Mouse (Mus musculus) liver, postnatal 0 days (tissue): ENCODE data around the gene Pde4d.

ENCODE experiments used
- CTCF ChIP-seq: sonication (generic); IDR thresholded peaks from 2 replicates; pipeline ENCODE4 v1.5.1; 2016; ENCODE audit warnings: antibody characterized with exemption, low read depth
- EP300 ChIP-seq: IDR thresholded peaks from 2 replicates; pipeline ENCODE4 v1.6.1; 2016; ENCODE audit warnings: antibody characterized with exemption, low read depth, mild to moderate bottlenecking

DNA sequence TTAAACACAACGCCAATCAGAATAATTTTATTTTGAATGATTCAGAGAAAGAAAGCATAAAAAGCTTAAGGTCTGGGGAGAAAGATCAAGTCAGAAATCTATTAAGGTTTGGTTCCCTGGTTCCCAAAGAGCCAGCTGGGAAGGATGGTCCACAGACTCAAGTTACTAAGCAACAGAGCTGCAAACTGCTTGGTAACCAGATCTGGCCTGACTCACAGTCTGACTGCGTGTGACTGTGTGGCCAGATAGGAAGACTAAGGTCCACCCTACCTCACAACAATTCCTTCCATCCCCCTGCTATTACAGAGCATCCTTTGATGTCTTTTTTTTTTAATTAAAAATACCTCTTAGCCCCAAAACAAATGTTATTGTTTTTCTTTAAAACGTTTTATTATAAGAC lies 818.5 kb downstream of the Pde4d start:
- TF ChIP-seq CTCF (no peak), EP300 (no peak)
